Mouse (Mus musculus): ENCODE data around the gene Ptrhd1. TPM values are rescaled to one million over a fixed set of nuclear protein-coding genes. Genes with fewer than 3 reads are reported as not detected.
"Not testable (repeated sequence)": the region's sequence is repeated elsewhere in the genome, so short reads cannot be mapped to it uniquely, and the experiment has no call there.

Gene Ptrhd1
- total and polyA plus RNA-seq, 2 experiments from 2014 or later, result 5.6 to 9.0 TPM

- H3K36me3 ChIP-seq (ENCODE audit: insufficient read depth), result peaks cover 67% of the 10 kb centered on the region
- no peak for TF ChIP-seq CTCF (IDR thresholded peaks at IDR 0.05; ENCODE audit: low read depth)
- DNase-seq, result no peak
- no peak overlapping the region for H3K4me2 ChIP-seq (ENCODE audit: low read depth)
- H3K4me1 ChIP-seq (ENCODE audit: insufficient read depth), result no peaks in the 10 kb centered on the region
- no peak overlapping the region for H3K4me3 ChIP-seq (ENCODE audit: low read depth, low read length)
- 97% methylated on average over 9 of the region's 9 CpGs for WGBS
- H3K27me3 ChIP-seq (ENCODE audit: insufficient read depth, low read length), result no peaks in the 10 kb centered on the region
- no peaks in the 10 kb centered on the region for H3K9me3 ChIP-seq (ENCODE audit: low read length)
- H3K9ac ChIP-seq, result no peak overlapping the region
- no peak overlapping the region for H3K27ac ChIP-seq (ENCODE audit: low read depth, low read length)
- ATAC-seq, result no peak
These were observed 24.6 kb upstream of the Ptrhd1 start for GRCm38 (mm10) chr12:4209196-4209595.

- Histone ChIP-seq H3K4me2 (ENCODE audit: low read depth) (no peak overlapping the region), H3K4me3 (ENCODE audit: low read depth, low read length) (no peak overlapping the region), H3K27me3 (ENCODE audit: insufficient read depth, low read length) (no peaks in the 10 kb centered on the region), H3K9ac (no peak overlapping the region), H3K9me3 (ENCODE audit: low read length) (no peaks in the 10 kb centered on the region), H3K36me3 (ENCODE audit: insufficient read depth) (peaks cover 80% of the 10 kb centered on the region), H3K27ac (ENCODE audit: low read depth, low read length) (no peak overlapping the region), H3K4me1 (ENCODE audit: insufficient read depth) (no peaks in the 10 kb centered on the region)
- WGBS, result 91% methylated on average over 9 of the region's 9 CpGs
- DNase-seq, result no peak
- no peak for TF ChIP-seq CTCF (IDR thresholded peaks at IDR 0.05; ENCODE audit: low read depth)
- ATAC-seq, result no peak
These were observed 22.7 kb upstream of the Ptrhd1 start for GRCm38 (mm10) chr12:4211174-4211573.

GRCm38 (mm10) chr12:4212908-4213307 is 20.9 kb upstream of the Ptrhd1 start:
- DNase-seq (no peak), ATAC-seq (no peak)
- TF ChIP-seq CTCF (IDR thresholded peaks at IDR 0.05; ENCODE audit: low read depth), result no peak
- no peaks in the 10 kb centered on the region for H3K9me3 ChIP-seq (ENCODE audit: low read length)
- WGBS, result 73% methylated on average over 8 of the region's 8 CpGs
- no peaks in the 10 kb centered on the region for H3K27me3 ChIP-seq (ENCODE audit: insufficient read depth, low read length)
- no peak overlapping the region for H3K27ac ChIP-seq (ENCODE audit: low read depth, low read length)
- no peak overlapping the region for H3K4me3 ChIP-seq (ENCODE audit: low read depth, low read length)
- peaks cover 72% of the 10 kb centered on the region for H3K36me3 ChIP-seq (ENCODE audit: insufficient read depth)
- H3K4me2 ChIP-seq (ENCODE audit: low read depth), result no peak overlapping the region
- H3K9ac ChIP-seq, result no peak overlapping the region
- no peaks in the 10 kb centered on the region for H3K4me1 ChIP-seq (ENCODE audit: insufficient read depth)

GRCm38 (mm10) chr12:4230156-4230555 is 3.7 kb upstream of the Ptrhd1 start:
- Histone ChIP-seq H3K4me1 (ENCODE audit: insufficient read depth) (peaks cover 3% of the 10 kb centered on the region), H3K27me3 (ENCODE audit: insufficient read depth, low read length) (no peaks in the 10 kb centered on the region), H3K4me3 (ENCODE audit: low read depth, low read length) (no peak overlapping the region), H3K36me3 (ENCODE audit: insufficient read depth) (0 out of 2 replicates have a peak, but pooled peaks cover 3% of the 10 kb centered on the region), H3K9ac (no peak overlapping the region), H3K27ac (ENCODE audit: low read depth, low read length) (no peak overlapping the region), H3K9me3 (ENCODE audit: low read length) (no peaks in the 10 kb centered on the region), H3K4me2 (ENCODE audit: low read depth) (no peak overlapping the region)
- ATAC-seq (no peak), DNase-seq (no peak)
- WGBS, result 90% methylated on average over 7 of the region's 7 CpGs
- TF ChIP-seq CTCF (IDR thresholded peaks at IDR 0.05; ENCODE audit: low read depth), result no peak

GRCm38 (mm10) chr12:4232777-4233176 is 1.1 kb upstream of the Ptrhd1 start:
- DNase-seq, result no peak
- ATAC-seq, result no peak
- H3K9ac ChIP-seq, result no peak overlapping the region
- 44% methylated on average over 4 of the region's 4 CpGs for WGBS
- H3K27ac ChIP-seq (ENCODE audit: low read depth, low read length), result no peak overlapping the region
- H3K4me1 ChIP-seq (ENCODE audit: insufficient read depth), result peaks cover 3% of the 10 kb centered on the region
- no peak for TF ChIP-seq CTCF (IDR thresholded peaks at IDR 0.05; ENCODE audit: low read depth)
- no peak overlapping the region for H3K4me3 ChIP-seq (ENCODE audit: low read depth, low read length)
- no peaks in the 10 kb centered on the region for H3K27me3 ChIP-seq (ENCODE audit: insufficient read depth, low read length)
- no peak overlapping the region for H3K4me2 ChIP-seq (ENCODE audit: low read depth)
- H3K9me3 ChIP-seq (ENCODE audit: low read length), result no peaks in the 10 kb centered on the region
- H3K36me3 ChIP-seq (ENCODE audit: insufficient read depth), result 0 out of 2 replicates have a peak, but pooled peaks cover under 1% of the 10 kb centered on the region

- no peak overlapping the region for H3K9ac ChIP-seq
- no peak overlapping the region for H3K4me3 ChIP-seq (ENCODE audit: low read depth, low read length)
- no peak for TF ChIP-seq CTCF (IDR thresholded peaks at IDR 0.05; ENCODE audit: low read depth)
- no peaks in the 10 kb centered on the region for H3K27me3 ChIP-seq (ENCODE audit: insufficient read depth, low read length)
- no peak for DNase-seq
- peaks cover 3% of the 10 kb centered on the region for H3K4me1 ChIP-seq (ENCODE audit: insufficient read depth)
- H3K27ac ChIP-seq (ENCODE audit: low read depth, low read length), result no peak overlapping the region
- no peak for ATAC-seq
- no peaks in the 10 kb centered on the region for H3K9me3 ChIP-seq (ENCODE audit: low read length)
- WGBS, result 95% methylated on average over 15 of the region's 15 CpGs
- H3K36me3 ChIP-seq (ENCODE audit: insufficient read depth), result no peaks in the 10 kb centered on the region; the same call in 1 of the 2 replicates
- H3K4me2 ChIP-seq (ENCODE audit: low read depth), result no peak overlapping the region
These were observed 3.7 kb downstream of the Ptrhd1 start for GRCm38 (mm10) chr12:4237481-4237880.

- ATAC-seq; DNase-seq; H3K9ac ChIP-seq; H3K27ac ChIP-seq (ENCODE audit: low read depth, low read length); H3K4me3 ChIP-seq (ENCODE audit: low read depth, low read length); H3K36me3 ChIP-seq (ENCODE audit: insufficient read depth); H3K27me3 ChIP-seq (ENCODE audit: insufficient read depth, low read length); H3K4me1 ChIP-seq (ENCODE audit: insufficient read depth); H3K4me2 ChIP-seq (ENCODE audit: low read depth); H3K9me3 ChIP-seq (ENCODE audit: low read length): not testable (repeated sequence)
- 89% methylated on average over 8 of the region's 8 CpGs for WGBS
These were observed 6.5 kb downstream of the Ptrhd1 start for GRCm38 (mm10) chr12:4240281-4240680.

GRCm38 (mm10) chr12:4243805-4244204 is 10.0 kb downstream of the Ptrhd1 start:
- DNase-seq (no peak), ATAC-seq (no peak)
- Histone ChIP-seq H3K27ac (ENCODE audit: low read depth, low read length) (no peak overlapping the region), H3K9me3 (ENCODE audit: low read length) (no peaks in the 10 kb centered on the region), H3K4me1 (ENCODE audit: insufficient read depth) (no peaks in the 10 kb centered on the region), H3K36me3 (ENCODE audit: insufficient read depth) (peaks cover 7% of the 10 kb centered on the region; the same call in 1 of the 2 replicates), H3K27me3 (ENCODE audit: insufficient read depth, low read length) (no peaks in the 10 kb centered on the region), H3K9ac (no peak overlapping the region), H3K4me3 (ENCODE audit: low read depth, low read length) (no peak overlapping the region), H3K4me2 (ENCODE audit: low read depth) (no peak overlapping the region)
- TF ChIP-seq CTCF (IDR thresholded peaks at IDR 0.05; ENCODE audit: low read depth), result no peak
- WGBS, result 84% methylated on average over 2 of the region's 2 CpGs
